Comparison of ENCODE assay signal across 8 mouse cellular contexts in genomic region chr3:87618240-87618639, GRCm38 (mm10). TPM values are rescaled to one million over a fixed set of nuclear protein-coding genes. Genes with fewer than 3 reads are reported as not detected.
A peak's percentile ranks its signal among the peaks of the same experiment; 100 is the strongest.
DNase-seq lines count a peak whose midpoint lies in the region; ATAC-seq and TF ChIP-seq lines count a peak whose summit lies in the region.

No protein-coding gene starts in this region.

- H3K4me3 ChIP-seq in lung, embryonic 16.5 days (ENCODE audit: low read length) = peak overlapping the region; percentile 85
- H3K4me3 ChIP-seq in embryonic facial prominence, embryonic 14.5 days (ENCODE audit: low read depth, low read length) = peak overlapping the region; percentile 86
- peak overlapping the region; percentile 89 for H3K4me3 ChIP-seq in limb, embryonic 10.5 days
- H3K4me3 ChIP-seq in olfactory bulb, adult 2 months (ENCODE audit: insufficient read depth, low read depth, low read length) = peak overlapping the region; percentile 46

- H3K36me3 ChIP-seq in lung, embryonic 16.5 days (ENCODE audit: control insufficient read depth, insufficient read depth, low read length) = no peaks in the 10 kb centered on the region
- no peaks in the 10 kb centered on the region for H3K36me3 ChIP-seq in embryonic facial prominence, embryonic 14.5 days (ENCODE audit: control insufficient read depth, insufficient read depth, low read length)
- H3K36me3 ChIP-seq in limb, embryonic 10.5 days = no peaks in the 10 kb centered on the region; the same call in none of the 2 replicates

- peak overlapping the region; percentile 95 for H3K9ac ChIP-seq in lung, embryonic 16.5 days (ENCODE audit: low read length)
- H3K9ac ChIP-seq in embryonic facial prominence, embryonic 14.5 days (ENCODE audit: low read depth, low read length) = peak overlapping the region; percentile 92

- H3K4me2 ChIP-seq in lung, embryonic 16.5 days (ENCODE audit: low read depth, low read length) = peak overlapping the region; percentile 93
- H3K4me2 ChIP-seq in embryonic facial prominence, embryonic 14.5 days (ENCODE audit: low read depth, low read length) = peak overlapping the region; percentile 96

- DNase-seq in lung, postnatal 25 days (ENCODE audit: low spot score) = no peak
- DNase-seq in embryonic facial prominence, embryonic 14.5 days (ENCODE audit: low spot score) = no peak
- no peak for DNase-seq in limb, embryonic 10.5 days (ENCODE audit: low spot score)
- no peak for DNase-seq in retina, embryonic 14.5 days (ENCODE audit: low spot score)
- DNase-seq in adrenal gland, postnatal 36 days = no peak
- no peak for DNase-seq in embryo, embryonic 11 days

- TF ChIP-seq POLR2A in olfactory bulb, adult 2 months (IDR thresholded peaks at IDR 0.05; ENCODE audit: insufficient read depth, low read depth, low read length) = no peak

- H3K27me3 ChIP-seq in lung, embryonic 16.5 days (ENCODE audit: control insufficient read depth, insufficient read depth, low read depth, low read length) = no peaks in the 10 kb centered on the region
- H3K27me3 ChIP-seq in embryonic facial prominence, embryonic 14.5 days (replicated peaks; ENCODE audit: control insufficient read depth, insufficient read depth, low read length) = no peaks in the 10 kb centered on the region
- no peaks in the 10 kb centered on the region for H3K27me3 ChIP-seq in limb, embryonic 10.5 days (ENCODE audit: low read depth, poor library complexity, severe bottlenecking)

- WGBS in lung, embryonic 16.5 days = 0% methylated on average over 3 of the region's 3 CpGs
- WGBS in embryonic facial prominence, embryonic 14.5 days = under 1% methylated on average over 3 of the region's 3 CpGs
- WGBS in limb, embryonic 10.5 days = 21% methylated on average over 3 of the region's 3 CpGs
- 2% methylated on average over 3 of the region's 3 CpGs for WGBS in olfactory bulb, adult 2 months

- peak overlapping the region; percentile 94; the same call in 1 of the 2 replicates for H3K27ac ChIP-seq in lung, embryonic 16.5 days (ENCODE audit: low read length)
- peak overlapping the region; percentile 87; the same call in 1 of the 2 replicates for H3K27ac ChIP-seq in embryonic facial prominence, embryonic 14.5 days (replicated peaks; ENCODE audit: low read depth, low read length)
- no peak overlapping the region; the same call in 1 of the 2 replicates for H3K27ac ChIP-seq in limb, embryonic 10.5 days
- H3K27ac ChIP-seq in olfactory bulb, adult 2 months (ENCODE audit: insufficient read depth, low read depth, low read length) = 0 out of 2 replicates have a peak overlapping the region, but pooled peaks have one; percentile 24

- TF ChIP-seq CTCF in olfactory bulb, adult 2 months (IDR thresholded peaks at IDR 0.05; ENCODE audit: insufficient read depth, low read depth, low read length) = no peak

- no peaks in the 10 kb centered on the region for H3K9me3 ChIP-seq in lung, embryonic 16.5 days (ENCODE audit: control insufficient read depth, low read length)
- no peaks in the 10 kb centered on the region for H3K9me3 ChIP-seq in embryonic facial prominence, embryonic 14.5 days (ENCODE audit: control insufficient read depth, low read length)
- H3K9me3 ChIP-seq in limb, embryonic 10.5 days (replicated peaks) = no peaks in the 10 kb centered on the region

- no peak for ATAC-seq in lung, embryonic 16.5 days (ENCODE audit: low read depth)
- no peak for ATAC-seq in embryonic facial prominence, embryonic 14.5 days (ENCODE audit: low read depth)

- H3K4me1 ChIP-seq in lung, embryonic 16.5 days (replicated peaks; ENCODE audit: control insufficient read depth, insufficient read depth, low read length) = peaks cover 20% of the 10 kb centered on the region
- peaks cover 32% of the 10 kb centered on the region for H3K4me1 ChIP-seq in embryonic facial prominence, embryonic 14.5 days (ENCODE audit: control insufficient read depth, insufficient read depth, low read length)
- H3K4me1 ChIP-seq in limb, embryonic 10.5 days = peaks cover 37% of the 10 kb centered on the region
- H3K4me1 ChIP-seq in olfactory bulb, adult 2 months (ENCODE audit: control insufficient read depth, insufficient read depth, low read length) = peaks cover 2% of the 10 kb centered on the region; the same call in 1 of the 2 replicates

RNA-seq across cellular contexts. Expression of gene Arhgef11, which starts 0.9 kb away (rescaled TPM):
- polyA plus RNA-seq in lung, embryonic 16.5 days (2015; fragmentation: Nextera tagmentation; extraction: Ambion mirVana) = 15.4 and 15.5 TPM in 2 replicates
- 17.1 and 18.9 TPM in 2 replicates for polyA plus RNA-seq in embryonic facial prominence, embryonic 14.5 days (2014; fragmentation: Nextera tagmentation; extraction: Ambion mirVana)
- polyA plus RNA-seq in limb, embryonic 10.5 days (2016; fragmentation: Nextera tagmentation; extraction: Ambion mirVana) = 14.3 and 19.5 TPM in 2 replicates
- polyA plus RNA-seq in olfactory bulb, adult 2 months (2012; ENCODE audit: insufficient read depth, insufficient read length, low replicate concordance, missing spikeins) = not detected in 2 replicates
- total RNA-seq in adrenal gland, postnatal 36 days (2021) = 10 to 100 TPM; 38.3 to 39.2 TPM
